27 mouse cellular contexts compared by ENCODE assay signal in the genomic region with DNA sequence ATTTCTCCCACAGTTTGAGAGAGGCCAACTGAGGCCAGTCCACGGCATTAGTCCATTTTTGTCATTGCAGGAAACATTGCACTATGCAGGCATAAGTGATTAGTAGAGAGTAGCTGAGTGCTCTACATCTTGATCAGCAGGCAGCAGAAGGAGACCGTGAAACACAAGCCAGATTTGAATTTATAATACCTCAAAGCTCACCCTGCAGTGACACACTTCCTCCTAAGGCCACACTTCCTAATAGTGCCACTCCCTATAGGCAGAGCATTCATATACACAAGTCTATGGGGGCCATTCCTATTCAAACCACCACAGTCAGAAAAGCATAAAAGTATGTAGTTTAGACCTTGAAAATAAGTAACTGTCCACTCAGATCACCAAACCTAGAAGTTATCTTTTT. TPM values are rescaled to one million over a fixed set of nuclear protein-coding genes. Genes with fewer than 3 reads are reported as not detected.
A peak's percentile ranks its signal among the peaks of the same experiment; 100 is the strongest.
DNase-seq lines count a peak whose midpoint lies in the region; ATAC-seq lines count a peak whose summit lies in the region.
"Had no signal": no experiment of that assay in that cellular context is flagged by ENCODE, and none has a peak within 500 bp of the region (broad histone marks: within the 10 kb centered on the region; RNA-seq: fewer than 3 reads in every experiment).

No protein-coding gene starts in this region.

- H3K4me1 ChIP-seq in intestine, embryonic 16.5 days (ENCODE audit: control insufficient read depth, insufficient read depth, low read length): no peaks in the 10 kb centered on the region
- H3K4me1 ChIP-seq: embryonic facial prominence, embryonic 13.5 days; embryonic facial prominence, embryonic 15.5 days; forebrain, embryonic 10.5 days; forebrain, embryonic 12.5 days had no signal

- H3K9ac ChIP-seq in intestine, embryonic 16.5 days (ENCODE audit: low read depth, low read length): no peak overlapping the region
- H3K9ac ChIP-seq: embryonic facial prominence, embryonic 13.5 days; embryonic facial prominence, embryonic 15.5 days; forebrain, embryonic 12.5 days had no signal

- no peak overlapping the region for H3K4me3 ChIP-seq in intestine, embryonic 16.5 days (ENCODE audit: low read length)
- H3K4me3 ChIP-seq: embryonic facial prominence, embryonic 13.5 days; embryonic facial prominence, embryonic 15.5 days; erythroblast, embryonic 14.5 days; forebrain, embryonic 10.5 days; forebrain, embryonic 12.5 days had no signal

- H3K27me3 ChIP-seq in intestine, embryonic 16.5 days (replicated peaks; ENCODE audit: control insufficient read depth, insufficient read depth, low read length): no peaks in the 10 kb centered on the region
- H3K27me3 ChIP-seq: embryonic facial prominence, embryonic 13.5 days; embryonic facial prominence, embryonic 15.5 days; forebrain, embryonic 12.5 days had no signal

- H3K36me3 ChIP-seq in intestine, embryonic 16.5 days (ENCODE audit: control insufficient read depth, insufficient read depth, low read length): no peaks in the 10 kb centered on the region
- H3K36me3 ChIP-seq: embryonic facial prominence, embryonic 13.5 days; embryonic facial prominence, embryonic 15.5 days; forebrain, embryonic 10.5 days; forebrain, embryonic 12.5 days; G1E had no signal

- H3K9me3 ChIP-seq in intestine, embryonic 16.5 days (ENCODE audit: control insufficient read depth, low read length): no peaks in the 10 kb centered on the region
- H3K9me3 ChIP-seq: embryonic facial prominence, embryonic 13.5 days; embryonic facial prominence, embryonic 15.5 days; forebrain, embryonic 10.5 days; forebrain, embryonic 12.5 days; G1E had no signal

- intact Hi-C loops in heart, postnatal 36 days (cut with DNase I): no loop called here

- WGBS in intestine, embryonic 16.5 days: 80% methylated on average over 2 of the region's 2 CpGs

- peak; percentile 80 for DNase-seq in heart, adult 11 months
- no peak for DNase-seq in heart, postnatal 36 days
- DNase-seq in lung, postnatal 10 days: no peak
- DNase-seq in c-Kit-positive CD71-positive TER-119-positive erythroid progenitor cells, embryonic 14.5 days (ENCODE audit: low spot score): no peak
- DNase-seq: adrenal gland, adult 8-10 months; adrenal gland, postnatal 14 days; adrenal gland, postnatal 36 days; cerebellum, adult 11 months; cerebellum, adult 18-20 months; cerebellum, adult 8-10 months; cerebellum, adult 9-11 months; cerebellum, postnatal 14 days; cerebellum, postnatal 36 days; embryo, embryonic 11 days had no signal

- peak; percentile 77 for ATAC-seq in megakaryocyte, adult 5-6 weeks (ENCODE audit: poor library complexity, severe bottlenecking)
- 0 out of 2 replicates have a peak, but pooled peaks have one; percentile 36 for ATAC-seq in neutrophil, adult 5-6 weeks (ENCODE audit: extremely low read depth, insufficient number of reproducible peaks, low FRiP score, poor library complexity, severe bottlenecking)
- ATAC-seq in intestine, embryonic 16.5 days: no peak
- ATAC-seq: activated CD4-positive, CD25-positive, alpha-beta regulatory T cell, adult 4 months; forebrain, embryonic 14.5 days; forebrain, embryonic 16.5 days; Patski had no signal

- no peak overlapping the region for H3K4me2 ChIP-seq in intestine, embryonic 16.5 days (ENCODE audit: low read depth, low read length)
- H3K4me2 ChIP-seq: embryonic facial prominence, embryonic 13.5 days; embryonic facial prominence, embryonic 15.5 days; forebrain, embryonic 12.5 days had no signal

- no peak overlapping the region for H3K27ac ChIP-seq in intestine, embryonic 16.5 days (ENCODE audit: low read length)
- H3K27ac ChIP-seq: embryonic facial prominence, embryonic 13.5 days; embryonic facial prominence, embryonic 15.5 days; forebrain, embryonic 10.5 days; forebrain, embryonic 12.5 days had no signal

RNA-seq across cellular contexts. Expression of gene Fancl, which starts 11.8 kb away (rescaled TPM):
- total RNA-seq in heart, postnatal 36 days (2021): 1 to 10 TPM; 7.0 to 7.8 TPM
- total RNA-seq in megakaryocyte, adult 5-6 weeks (2015): 23.4 and 26.4 TPM in 2 replicates
- 44.8 and 48.2 TPM in 2 replicates for total RNA-seq in megakaryocyte, adult 5-6 weeks (2017)
- total RNA-seq in neutrophil, adult 5-6 weeks (2017): 17.3 and 27.7 TPM in 2 replicates
- 20.2 and 24.6 TPM in 2 replicates for polyA plus RNA-seq in intestine, embryonic 16.5 days (2015; fragmentation: Nextera tagmentation; extraction: Ambion mirVana)
